Mouse (Mus musculus) spleen, embryonic (tissue): ENCODE measurements around the gene Rhot2.

ENCODE experiments used
- CTCF ChIA-PET: fragments of 350-600 bp; sonication (Branson Sonifier 250); formaldehyde crosslinking; loops from one replicate; lab custom pipeline; 2022; lab: Charles Lee

Rhot2 gene

DNA sequence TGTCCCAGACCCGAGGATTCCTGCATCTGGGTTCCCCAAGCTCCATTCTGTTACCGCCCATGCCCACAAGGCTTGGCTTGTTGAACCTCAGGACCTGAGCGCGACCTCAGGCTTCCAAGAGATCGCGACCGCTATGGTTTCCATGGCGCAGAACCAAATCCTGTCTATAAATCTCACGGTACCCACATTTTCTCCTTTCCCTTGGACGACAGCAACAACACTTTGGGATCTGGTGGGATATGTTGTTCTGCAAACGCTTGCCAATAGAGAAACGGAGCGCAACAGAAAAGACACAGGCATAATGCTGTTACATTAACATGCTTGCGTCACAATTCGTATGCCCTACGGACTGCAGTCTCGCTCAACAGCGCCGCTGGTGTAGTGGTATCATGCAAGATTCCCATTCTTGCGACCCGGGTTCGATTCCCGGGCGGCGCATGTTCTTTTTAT, 30.1 kb upstream of the Rhot2 start, which contains the start of gene Mettl26:
Gene Mettl26 (plus strand): TSS at position 354 of the 450 bp plus-strand sequence.
- CTCF ChIA-PET, result no interaction called here

DNA sequence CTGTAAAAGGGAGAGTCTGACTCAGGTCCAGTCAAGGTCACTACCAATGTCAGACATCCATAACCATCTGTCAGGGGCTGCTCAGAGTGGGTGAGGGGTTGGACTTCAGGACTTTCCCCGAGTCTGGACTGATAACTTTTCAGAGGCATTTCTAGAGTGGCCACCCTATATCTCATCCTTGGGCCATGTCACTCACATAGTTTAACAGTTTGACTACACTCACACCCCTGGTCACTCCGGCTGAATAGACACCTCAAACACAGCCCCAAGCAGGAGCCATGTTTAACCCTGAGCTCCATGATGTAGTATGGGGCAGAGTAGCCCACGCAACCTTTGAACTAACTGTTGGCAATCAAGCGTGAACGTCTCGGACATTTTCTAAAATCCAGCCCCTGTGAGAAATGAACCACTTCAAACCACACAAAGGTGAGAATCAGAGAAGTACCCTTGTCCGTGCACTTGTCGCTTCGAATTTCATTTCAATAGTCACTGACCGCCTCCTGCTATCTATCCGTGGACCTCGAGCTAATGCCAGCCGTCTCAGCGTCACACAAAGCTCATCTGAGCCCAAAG, 29.6 kb upstream of the Rhot2 start:
- CTCF ChIA-PET, result interaction anchor here (0.7 kb wide), 1 partner anchor 389 kb away, joined by 5 read pairs; no protein-coding TSS in a partner anchor

DNA sequence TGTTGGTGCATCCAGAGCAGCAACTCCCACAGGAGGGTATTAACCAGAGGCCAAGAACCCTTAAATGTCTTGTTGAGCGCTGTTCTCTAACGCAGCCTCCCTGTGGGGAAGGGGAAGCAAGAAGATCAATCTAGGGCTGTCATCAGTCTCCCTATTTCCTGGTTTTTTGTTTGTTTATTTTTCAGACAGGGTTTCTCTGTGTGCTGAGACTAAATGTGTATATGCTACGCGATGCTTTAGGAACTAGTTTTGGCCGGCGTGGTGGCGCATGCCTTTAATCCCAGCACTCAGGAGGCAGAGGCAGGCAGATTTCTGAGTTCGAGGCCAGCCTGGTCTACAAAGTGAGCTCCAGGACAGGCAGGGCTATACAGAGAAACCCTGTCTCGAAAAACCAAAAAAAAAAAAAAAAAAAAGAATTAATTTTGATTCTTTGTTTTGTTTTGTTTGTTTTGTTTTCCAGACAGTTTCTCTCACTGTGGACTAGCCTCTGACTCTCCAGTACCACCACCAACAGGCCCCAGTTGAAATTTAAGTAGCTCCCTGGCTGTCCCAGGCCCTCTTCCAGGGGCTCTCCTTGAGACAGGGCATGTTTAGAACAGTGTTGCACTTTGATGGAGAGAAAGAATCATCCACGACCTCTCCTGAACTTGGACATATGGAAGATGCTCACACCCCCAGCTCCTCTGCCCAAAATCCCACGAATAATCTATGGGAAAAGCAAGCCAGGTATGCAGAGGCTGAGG, 28.9 kb upstream of the Rhot2 start:
- CTCF ChIA-PET, result interaction anchor here (0.7 kb wide), 1 partner anchor 390 kb away, joined by 5 read pairs; no protein-coding TSS in a partner anchor

DNA sequence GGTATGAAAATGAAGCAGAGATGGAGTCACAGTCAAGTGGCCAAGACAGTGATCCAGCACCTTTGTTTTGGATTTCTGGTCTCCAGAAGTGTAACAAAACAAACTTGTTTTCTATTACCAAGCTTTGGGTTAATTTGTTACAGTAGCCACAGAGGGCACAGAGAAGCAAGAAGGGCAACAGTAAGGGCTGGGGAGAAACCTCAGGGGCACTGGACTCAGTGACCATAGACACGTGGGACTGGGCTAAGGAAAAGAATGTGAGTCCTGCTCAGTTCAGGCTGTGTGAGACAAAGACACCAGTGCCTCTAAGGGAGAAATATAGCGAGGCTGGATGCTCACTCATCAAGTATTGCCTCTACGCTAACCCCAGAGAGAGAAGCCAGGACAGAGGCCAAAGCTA, 28.0 kb upstream of the Rhot2 start:
- CTCF ChIA-PET, result no interaction called here

DNA sequence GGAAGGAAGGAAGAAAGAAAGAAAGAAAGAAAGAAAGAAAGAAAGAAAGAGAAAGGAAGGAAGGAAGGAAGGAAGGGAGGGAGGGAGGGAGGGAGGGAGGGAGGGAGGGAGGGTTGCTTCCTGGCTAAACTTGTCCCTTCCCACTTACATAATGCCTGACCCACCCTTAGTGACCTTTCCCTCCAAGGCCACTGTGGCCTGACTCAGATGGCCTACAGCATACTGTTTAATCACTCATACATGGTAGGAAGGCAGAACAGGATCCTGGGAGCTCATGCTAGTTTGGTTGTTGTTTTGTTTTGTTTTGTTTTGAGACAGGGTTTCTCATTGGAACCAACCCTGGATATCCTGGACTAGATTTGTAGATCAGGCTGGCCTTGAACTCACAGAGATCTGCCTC, 26.9 kb upstream of the Rhot2 start:
- CTCF ChIA-PET, result interaction anchor here (0.9 kb wide), 1 partner anchor 114 kb away, joined by 3 read pairs; the partner anchor contains the start of gene Capn15

DNA sequence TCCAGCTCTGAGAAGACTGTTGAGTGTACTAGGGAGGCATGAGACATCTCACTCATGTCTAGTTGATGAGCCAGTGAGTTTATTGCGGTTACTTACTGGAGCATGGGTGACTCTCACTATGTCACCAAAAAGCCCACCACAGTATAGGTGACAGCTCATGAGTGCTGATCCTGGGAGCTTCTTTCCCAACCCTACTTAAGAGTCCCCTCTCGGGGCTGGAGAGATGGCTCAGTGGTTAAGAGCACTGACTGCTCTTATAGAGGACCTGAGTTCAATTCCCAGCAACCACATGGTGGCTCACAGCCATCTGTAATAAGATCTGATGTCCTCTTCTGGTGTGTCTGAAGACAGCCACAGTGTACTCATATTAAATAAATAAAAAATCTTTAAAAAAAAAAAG, 25.3 kb upstream of the Rhot2 start:
- CTCF ChIA-PET, result interaction anchor here (0.6 to 0.8 kb wide), 2 partner anchors 25 to 35 kb away, joined by 3 to 4 read pairs; no protein-coding TSS in a partner anchor

DNA sequence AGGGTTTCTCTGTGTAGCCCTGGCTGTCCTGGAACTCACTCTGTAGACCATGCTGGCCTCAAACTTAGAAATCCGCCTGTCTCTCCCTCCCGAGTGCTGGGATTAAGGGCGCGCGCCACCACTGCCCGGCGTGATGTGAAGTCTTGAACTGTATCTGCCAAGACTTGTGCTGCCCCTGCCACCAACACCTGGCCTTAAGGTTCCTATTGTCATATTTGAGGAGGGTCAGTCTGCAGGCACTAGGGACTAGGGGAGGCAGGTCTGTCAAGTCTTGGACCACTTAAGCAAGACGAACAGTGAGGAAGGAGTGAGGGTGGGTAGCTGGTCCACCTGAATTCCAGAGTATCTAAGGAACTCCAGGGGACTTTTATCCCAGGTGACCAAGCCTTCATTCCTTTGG, 24.8 kb upstream of the Rhot2 start:
- CTCF ChIA-PET, result interaction anchor here (1.0 kb wide), 1 partner anchor 139 kb away, joined by 3 read pairs; no protein-coding TSS in a partner anchor

DNA sequence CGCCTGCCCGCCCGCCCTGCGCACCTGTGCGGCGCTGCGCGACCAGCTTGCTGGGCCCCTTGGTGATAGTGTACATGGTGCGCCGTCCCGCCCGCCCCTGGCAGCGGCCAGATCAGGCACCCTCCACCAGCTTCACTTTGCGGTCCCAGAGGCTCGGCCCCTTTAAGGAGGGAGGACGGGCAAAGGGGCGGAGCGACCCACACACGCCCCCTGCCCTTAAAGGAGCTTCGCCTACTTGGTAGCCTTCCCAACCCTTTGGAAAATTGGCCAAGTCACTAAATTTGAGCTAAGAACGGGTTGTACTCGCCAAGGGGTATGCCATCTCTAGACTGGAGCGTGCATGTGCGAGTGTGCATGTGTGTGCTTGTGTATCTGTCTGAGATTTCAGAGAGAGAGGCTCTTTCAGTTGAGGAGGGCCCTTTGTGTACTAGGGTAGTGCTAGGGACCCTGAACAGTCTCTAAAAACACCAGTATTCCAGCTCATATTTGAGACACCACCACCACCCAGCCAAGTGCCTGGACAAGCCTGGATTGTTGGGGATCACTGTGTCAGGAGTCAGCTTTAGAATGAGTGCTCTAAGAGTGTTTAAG, 24.0 kb upstream of the Rhot2 start, which contains the start of gene Mcrip2:
Gene Mcrip2 (minus strand): TSS at position 164 of the 591 bp plus-strand sequence.
- CTCF ChIA-PET, result interaction anchor here (0.6 to 1.0 kb wide), 2 partner anchors 25 to 140 kb away, joined by 3 to 4 read pairs; no protein-coding TSS in a partner anchor

DNA sequence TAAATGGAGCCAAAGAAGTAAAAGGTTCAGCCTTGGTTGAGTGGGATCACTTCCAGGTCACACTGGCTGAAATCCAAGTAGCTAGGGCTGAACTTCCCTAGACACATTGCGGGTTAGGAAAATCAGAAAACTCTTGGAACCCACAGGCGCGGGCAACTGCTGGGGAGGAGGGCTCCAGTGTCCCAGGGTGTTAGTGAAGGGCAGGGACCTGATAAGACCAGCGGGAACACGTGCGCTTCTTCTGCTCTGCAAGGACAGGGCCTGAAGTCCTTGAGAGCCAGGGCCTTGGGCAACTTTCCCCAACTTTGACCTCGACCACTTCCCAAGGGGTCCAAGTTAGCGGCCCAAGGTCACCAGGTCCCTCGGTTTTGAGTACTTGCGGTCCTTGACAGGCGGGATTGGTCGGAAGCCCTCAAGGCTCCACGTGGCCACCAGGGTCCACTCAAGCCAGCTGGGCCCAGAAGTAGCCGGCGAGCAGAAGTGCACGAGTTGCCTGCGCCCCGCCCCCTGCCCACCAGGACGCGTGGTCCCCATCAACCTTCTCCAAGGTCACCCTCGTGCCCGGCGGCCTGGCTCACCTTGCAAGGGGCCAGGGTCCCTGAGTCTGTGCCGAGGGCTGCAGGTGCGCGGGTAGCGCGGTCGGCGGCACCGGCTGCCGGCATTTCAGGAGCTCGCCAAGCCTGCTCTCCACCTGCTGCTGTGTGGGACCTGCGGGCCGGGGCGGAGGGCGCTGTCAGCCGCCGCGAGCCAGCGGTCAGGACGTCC, 23.4 kb upstream of the Rhot2 start:
- CTCF ChIA-PET, result interaction anchor here (0.6 to 1.0 kb wide), 2 partner anchors 24 to 141 kb away, joined by 3 to 4 read pairs; no protein-coding TSS in a partner anchor

DNA sequence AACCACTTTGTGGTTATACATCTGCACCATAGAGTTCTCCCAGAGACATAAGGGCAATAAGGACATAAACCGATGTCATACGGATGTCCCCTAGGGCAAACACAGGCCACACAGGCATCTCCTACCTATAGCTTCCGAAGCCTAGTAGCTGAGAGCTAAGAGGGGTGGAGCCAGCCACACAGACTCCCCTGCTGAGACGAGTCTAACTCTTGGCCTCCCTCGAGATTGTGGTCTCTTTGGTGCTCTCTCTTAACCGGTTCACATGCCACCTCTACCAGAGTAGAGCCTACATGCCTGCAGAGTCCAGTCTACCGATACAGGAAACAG, 22.8 kb upstream of the Rhot2 start:
- CTCF ChIA-PET, result no interaction called here

DNA sequence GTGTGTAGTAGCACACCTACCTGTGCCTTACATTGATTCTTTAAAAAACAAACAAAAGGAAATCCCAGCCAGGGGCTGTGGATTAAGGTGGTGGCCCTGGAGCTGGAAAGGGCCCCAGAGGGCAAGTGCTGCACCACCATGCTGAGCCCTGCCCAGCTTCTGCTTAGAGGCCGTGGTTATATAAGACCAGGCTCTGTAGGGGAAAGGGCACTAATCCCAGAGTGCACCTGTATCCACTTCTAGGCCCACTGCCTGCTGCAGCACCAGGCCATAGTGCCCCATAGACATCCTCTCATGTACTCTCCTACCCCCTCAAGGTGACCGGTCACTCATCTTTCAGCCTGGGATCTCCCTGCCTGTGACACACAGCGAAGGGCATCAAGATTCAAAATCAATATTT, 21.5 kb upstream of the Rhot2 start:
- CTCF ChIA-PET, result no interaction called here

DNA sequence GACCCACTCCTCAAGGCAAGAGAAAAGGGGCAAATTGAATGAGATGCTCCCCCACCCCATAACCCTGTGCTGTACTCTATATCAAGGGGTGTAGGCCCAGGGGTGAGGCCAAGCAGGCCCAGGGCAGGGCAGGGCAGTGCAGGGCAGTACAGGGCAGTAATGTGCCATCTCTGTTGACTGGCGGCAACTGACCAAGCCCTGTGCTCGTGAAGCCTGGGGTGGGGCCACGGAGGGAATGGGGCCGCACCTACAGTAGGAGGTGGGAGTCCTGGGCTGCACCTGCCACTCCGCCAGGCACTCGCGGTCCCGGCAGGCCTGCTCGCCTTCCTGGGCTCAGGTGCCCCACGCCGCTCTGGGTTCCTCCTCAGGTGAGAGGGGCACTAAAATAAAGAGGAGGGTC, 20.6 kb upstream of the Rhot2 start:
- CTCF ChIA-PET, result no interaction called here

DNA sequence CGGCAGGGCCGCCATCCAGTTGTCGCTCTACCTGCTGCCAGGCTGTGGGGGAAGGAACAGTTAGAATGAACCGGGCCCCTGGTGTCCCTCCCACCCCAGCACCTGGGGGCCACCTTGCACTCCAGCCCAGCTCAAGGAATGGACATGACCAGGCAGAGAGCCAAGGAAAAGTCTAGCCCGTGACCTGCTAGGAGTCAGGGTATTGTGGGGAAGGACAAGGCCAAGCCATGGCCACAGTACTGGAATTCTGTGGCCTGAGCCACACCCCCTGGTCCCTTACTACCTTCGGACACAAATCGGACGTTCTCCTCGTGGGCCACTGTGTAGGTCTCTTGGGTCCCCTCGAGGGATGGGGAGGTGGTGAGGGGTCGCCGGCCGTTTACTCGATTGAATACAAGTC, 19.7 kb upstream of the Rhot2 start:
- CTCF ChIA-PET, result interaction anchor here (0.7 kb wide), 1 partner anchor 231 kb away, joined by 3 read pairs; the partner anchor contains the start of gene Nme4

DNA sequence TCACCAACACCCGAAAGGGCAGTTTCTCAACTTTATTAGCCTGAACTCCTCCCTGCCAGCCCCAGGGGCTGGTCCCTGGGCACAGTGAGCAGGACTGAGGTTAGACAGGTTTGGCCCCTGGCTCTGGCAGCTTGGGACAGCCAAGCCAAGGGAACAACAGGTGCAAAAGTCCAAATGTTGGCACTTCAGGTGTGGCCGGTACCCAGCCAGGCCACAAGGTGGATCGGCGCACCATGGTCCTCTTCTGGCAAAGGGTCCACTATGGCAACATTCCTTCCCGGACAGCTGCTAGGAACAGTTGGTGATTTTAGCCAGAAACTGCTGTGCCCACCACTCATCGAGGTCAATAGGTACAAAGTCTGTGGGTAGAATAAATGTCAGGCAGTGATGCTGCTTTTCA, 19.0 kb upstream of the Rhot2 start:
- CTCF ChIA-PET, result interaction anchor here (0.7 kb wide), 1 partner anchor 232 kb away, joined by 3 read pairs; the partner anchor contains the start of gene Nme4

DNA sequence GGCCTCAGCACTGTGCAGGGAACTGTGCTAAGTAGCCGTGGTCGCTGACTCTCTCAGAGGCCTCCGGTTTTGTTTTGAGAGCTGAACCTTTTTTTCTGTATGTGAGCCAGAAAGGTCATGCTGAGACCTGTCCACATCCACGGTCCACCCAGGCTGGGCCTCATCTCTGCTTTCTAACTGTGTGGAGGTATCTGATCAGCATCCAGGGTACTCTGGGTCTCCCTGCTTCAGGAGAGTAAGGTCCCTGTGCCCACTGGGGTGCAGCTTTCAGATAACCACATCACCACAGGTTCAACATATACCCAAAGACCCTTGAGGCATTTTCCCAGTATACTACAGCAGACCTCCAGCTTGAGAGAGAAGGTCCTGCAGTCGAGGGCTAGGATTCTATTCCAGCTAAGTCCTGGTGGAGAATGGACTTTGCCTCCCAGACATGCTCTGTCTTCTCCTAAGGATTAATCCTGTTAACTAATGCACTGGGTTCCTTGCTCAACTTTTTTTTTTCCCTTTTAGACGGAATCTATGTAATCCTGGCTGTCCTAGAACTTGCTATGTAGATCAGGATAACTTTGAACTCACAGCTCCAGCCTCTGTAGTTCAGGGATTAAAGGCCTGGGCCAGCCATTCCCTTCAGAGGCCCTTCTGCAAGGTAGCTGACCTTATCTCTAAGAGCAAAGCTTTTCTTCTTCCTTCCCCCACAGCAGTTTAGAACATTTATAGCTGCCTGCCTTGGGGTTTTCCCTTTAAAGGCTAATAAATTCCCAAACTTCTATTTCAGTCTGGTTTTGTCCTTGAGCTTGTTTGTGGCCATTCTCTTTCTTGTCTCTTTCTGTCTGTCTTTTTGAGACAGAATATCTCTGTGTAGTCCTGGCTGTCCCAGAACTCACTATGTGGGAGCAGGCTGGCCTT, 17.3 kb upstream of the Rhot2 start:
- CTCF ChIA-PET, result interaction anchor here (0.6 kb wide), 1 partner anchor 29 kb away, joined by 3 read pairs; the partner anchor contains the start of gene Stub1

DNA sequence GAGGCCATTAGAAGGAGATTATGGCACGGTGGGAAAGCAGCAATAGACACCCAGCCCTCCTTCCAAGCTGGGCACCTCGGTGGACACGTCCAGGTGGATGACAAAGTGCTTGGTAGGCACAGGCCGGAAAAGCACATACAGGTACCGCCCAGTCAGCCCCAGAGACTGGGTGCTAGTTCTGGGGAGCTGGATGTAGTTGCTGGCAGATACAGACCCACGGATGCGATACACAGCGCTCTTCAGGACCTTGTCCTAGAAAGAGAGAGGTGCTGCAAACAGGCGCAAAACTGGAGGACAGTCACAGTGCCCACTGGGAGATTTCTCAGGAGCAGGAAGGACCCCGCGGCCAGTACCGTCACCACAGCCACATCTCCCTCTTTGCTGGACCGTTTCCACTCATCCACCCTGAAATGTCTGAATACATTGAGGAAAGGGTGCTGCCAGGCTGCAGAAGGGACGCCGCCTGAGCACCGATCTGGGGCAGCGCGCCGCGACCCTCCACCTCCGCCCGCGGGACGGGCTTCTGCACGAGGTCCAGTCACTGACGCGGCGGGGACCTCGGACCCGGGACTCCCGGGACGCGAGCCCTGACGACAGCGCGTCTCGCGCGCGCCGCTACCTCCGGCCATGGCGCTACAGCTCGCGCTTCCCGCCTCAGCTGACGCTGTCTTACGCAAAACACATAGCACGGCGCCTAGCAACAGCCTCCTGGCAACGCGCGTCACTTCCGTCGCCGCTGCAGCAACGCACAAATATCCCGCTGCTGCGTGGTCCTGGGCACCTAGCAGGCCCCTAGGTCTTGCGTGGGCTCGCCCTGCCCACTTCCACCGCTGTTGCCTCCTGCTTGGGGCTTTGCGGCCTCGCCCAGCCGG, 16.4 kb upstream of the Rhot2 start, which contains the start of gene Wdr90:
Gene Wdr90 (minus strand): TSS at position 670 of the 872 bp plus-strand sequence.
- CTCF ChIA-PET, result interaction anchor here (0.6 to 1.6 kb wide), 2 partner anchors 27 to 28 kb away, joined by 3 to 4 read pairs; partner anchors contain the start of gene Stub1

DNA sequence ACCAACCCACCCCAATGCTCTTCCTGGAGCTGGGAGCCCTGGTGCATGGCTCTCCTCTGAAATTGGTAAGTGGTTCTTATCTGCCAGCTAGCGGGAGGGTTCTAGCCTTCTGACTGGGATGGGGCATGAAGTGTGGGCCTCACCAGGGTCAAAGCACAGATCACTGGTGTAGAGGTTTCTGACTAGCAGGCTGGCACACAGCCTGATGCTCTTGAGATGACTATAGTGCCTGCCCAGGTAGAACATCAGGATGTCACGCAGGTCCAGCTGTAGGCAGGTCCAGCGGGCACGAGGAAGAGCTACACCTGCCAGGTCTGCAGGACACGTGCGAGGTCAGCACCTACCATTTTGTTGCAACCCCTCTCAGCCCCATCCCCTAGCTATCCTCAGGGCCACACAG, 15.6 kb upstream of the Rhot2 start:
- CTCF ChIA-PET, result interaction anchor here (1.6 kb wide), 1 partner anchor 27 kb away, joined by 4 read pairs; the partner anchor contains the start of gene Stub1

DNA sequence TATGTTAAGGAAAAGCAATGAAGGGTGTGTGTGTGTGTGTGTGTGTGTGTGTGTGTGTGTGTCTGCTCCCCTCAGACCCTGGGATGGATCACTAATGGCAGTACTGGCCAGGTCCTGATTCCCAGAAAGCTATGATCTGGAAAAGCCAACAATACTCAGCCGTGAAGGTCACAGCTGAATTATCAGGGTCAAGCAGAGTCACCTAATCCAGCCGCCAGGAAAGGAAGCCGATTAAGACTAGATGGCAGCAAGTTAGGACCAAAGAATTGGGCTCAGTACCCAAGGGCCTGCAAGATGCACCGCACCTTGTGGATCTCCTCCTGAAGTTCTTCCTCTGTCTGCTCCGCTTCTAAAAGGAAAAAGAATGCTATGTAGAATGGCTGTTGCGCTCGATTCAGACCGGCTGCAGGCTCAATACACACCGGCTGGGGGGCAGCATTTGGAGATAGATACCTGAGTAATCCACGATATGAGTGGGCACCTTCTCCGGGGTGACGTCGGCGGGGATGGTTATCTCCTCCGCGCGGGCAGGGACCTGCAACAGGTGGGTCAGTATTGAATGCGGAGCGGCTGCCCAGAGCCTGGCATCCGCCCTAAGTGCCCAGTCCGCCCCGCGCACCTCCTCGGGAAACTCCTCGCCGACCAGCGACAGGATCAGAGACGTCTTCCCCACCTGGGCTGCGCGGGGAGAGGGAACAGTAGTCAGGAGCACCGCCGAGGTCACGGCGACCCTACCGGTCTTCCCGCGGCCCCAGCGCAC, 835 bp downstream of the Rhot2 start:
- CTCF ChIA-PET, result interaction anchor here (0.6 to 0.7 kb wide), 4 partner anchors 9 to 167 kb away, joined by 3 to 5 read pairs (median 4); partner anchors contain the start of gene Mcrip2
